Comparison of ENCODE assay signal across 8 mouse cellular contexts in genomic region chr9:21758576-21759529, GRCm38 (mm10). TPM values are rescaled to one million over a fixed set of nuclear protein-coding genes. Genes with fewer than 3 reads are reported as not detected.
DNase-seq lines count a peak whose midpoint lies in the region; ATAC-seq and TF ChIP-seq lines count a peak whose summit lies in the region.

No protein-coding gene starts in this region.

- TF ChIP-seq POLR2A in small intestine, adult 2 months (IDR thresholded peaks at IDR 0.05; ENCODE audit: low read depth, low read length) = no peak

- no peak for ATAC-seq in lung, postnatal 0 days
- no peak for ATAC-seq in limb, embryonic 12.5 days (ENCODE audit: insufficient number of reproducible peaks, insufficient read depth, low FRiP score, low TSS enrichment, low read depth)

- no peaks in the 10 kb centered on the region for H3K9me3 ChIP-seq in lung, postnatal 0 days (ENCODE audit: low read length)
- no peaks in the 10 kb centered on the region for H3K9me3 ChIP-seq in limb, embryonic 12.5 days

- H3K4me2 ChIP-seq in lung, postnatal 0 days (replicated peaks; ENCODE audit: low read depth, low read length) = peak overlapping the region; percentile 97
- H3K4me2 ChIP-seq in limb, embryonic 12.5 days = peak overlapping the region; percentile 76

- TF ChIP-seq CTCF in lung, postnatal 0 days (IDR thresholded peaks at IDR 0.05) = no peak
- TF ChIP-seq CTCF in small intestine, adult 2 months (IDR thresholded peaks at IDR 0.05; ENCODE audit: extremely low read depth, insufficient read length, insufficient replicate concordance, low read depth, low read length) = no peak

- DNase-seq in cerebellum, adult 11-12 months = peak; percentile 46
- no peak for DNase-seq in cerebellum, postnatal 4 days (ENCODE audit: low spot score in 2 of 2)
- no peak for DNase-seq in lung, postnatal 0 days (ENCODE audit: low spot score)
- no peak for DNase-seq in lung, postnatal 4 days
- DNase-seq in spleen, postnatal 14 days (ENCODE audit: low spot score in 2 of 2) = no peak
- no peak for DNase-seq in layer of hippocampus, adult 11-12 months (ENCODE audit: low spot score)

- WGBS in lung, postnatal 0 days = 42% methylated on average over 14 of the region's 14 CpGs
- 50% methylated on average over 14 of the region's 14 CpGs for WGBS in limb, embryonic 12.5 days
- 51% methylated on average over 14 of the region's 14 CpGs for WGBS in small intestine, adult 2 months

- no peak overlapping the region for H3K27ac ChIP-seq in lung, postnatal 0 days (ENCODE audit: low read length)
- H3K27ac ChIP-seq in limb, embryonic 12.5 days = no peak overlapping the region
- no peak overlapping the region for H3K27ac ChIP-seq in small intestine, adult 2 months (ENCODE audit: insufficient read depth, low read depth, low read length)

- no peak overlapping the region for H3K4me3 ChIP-seq in lung, postnatal 0 days (ENCODE audit: low read depth, low read length)
- H3K4me3 ChIP-seq in limb, embryonic 12.5 days (replicated peaks) = peak overlapping the region; percentile 88
- H3K4me3 ChIP-seq in small intestine, adult 2 months (ENCODE audit: low read depth, low read length) = peak overlapping the region; percentile 29

- no peaks in the 10 kb centered on the region for H3K36me3 ChIP-seq in lung, postnatal 0 days (ENCODE audit: insufficient read depth, low read length)
- peaks cover 38% of the 10 kb centered on the region for H3K36me3 ChIP-seq in limb, embryonic 12.5 days
- H3K36me3 ChIP-seq in small intestine, adult 2 months (ENCODE audit: control insufficient read depth, insufficient read depth, low read length) = no peaks in the 10 kb centered on the region

- TF ChIP-seq EP300 in lung, postnatal 0 days (IDR thresholded peaks at IDR 0.05) = no peak

- peaks cover 6% of the 10 kb centered on the region; the same call in 1 of the 2 replicates for H3K4me1 ChIP-seq in lung, postnatal 0 days (ENCODE audit: insufficient read depth, low read depth, low read length)
- H3K4me1 ChIP-seq in limb, embryonic 12.5 days (replicated peaks) = peaks cover 13% of the 10 kb centered on the region
- peaks cover 9% of the 10 kb centered on the region for H3K4me1 ChIP-seq in small intestine, adult 2 months (ENCODE audit: control insufficient read depth, insufficient read depth, insufficient read length, low read length)

- no peaks in the 10 kb centered on the region for H3K27me3 ChIP-seq in lung, postnatal 0 days (replicated peaks; ENCODE audit: insufficient read depth, low read length)
- H3K27me3 ChIP-seq in limb, embryonic 12.5 days = no peaks in the 10 kb centered on the region
- H3K27me3 ChIP-seq in small intestine, adult 2 months (ENCODE audit: control insufficient read depth, insufficient read depth, low read length) = no peaks in the 10 kb centered on the region

- H3K9ac ChIP-seq in lung, postnatal 0 days (replicated peaks; ENCODE audit: low read depth) = no peak overlapping the region
- H3K9ac ChIP-seq in limb, embryonic 12.5 days (replicated peaks) = peak overlapping the region; percentile 76

RNA-seq across cellular contexts. Expression of gene Spc24, which starts 1.2 kb away (rescaled TPM):
- polyA plus RNA-seq in lung, postnatal 0 days (2015; fragmentation: Nextera tagmentation; extraction: Ambion mirVana) = 13.4 and 15.7 TPM in 2 replicates
- polyA plus RNA-seq in limb, embryonic 12.5 days (2016; fragmentation: Nextera tagmentation; extraction: Ambion mirVana) = 152 and 161 TPM in 2 replicates
- polyA plus RNA-seq in small intestine, adult 2 months (2012; rRNA removed) = 11.0 and 22.6 TPM in 2 replicates

RNA-seq across cellular contexts. Expression of gene Ldlr, which starts 35.6 kb away (rescaled TPM):
- polyA plus RNA-seq in lung, postnatal 0 days (2015; fragmentation: Nextera tagmentation; extraction: Ambion mirVana) = 52.2 and 56.8 TPM in 2 replicates
- 37.3 and 38.5 TPM in 2 replicates for polyA plus RNA-seq in limb, embryonic 12.5 days (2016; fragmentation: Nextera tagmentation; extraction: Ambion mirVana)
- 37.2 and 58.9 TPM in 2 replicates for polyA plus RNA-seq in small intestine, adult 2 months (2012; rRNA removed)

RNA-seq across cellular contexts. Expression of gene Kank2, which starts 39.7 kb away (rescaled TPM):
- polyA plus RNA-seq in lung, postnatal 0 days (2015; fragmentation: Nextera tagmentation; extraction: Ambion mirVana) = 23.3 and 24.0 TPM in 2 replicates
- 19.9 and 22.3 TPM in 2 replicates for polyA plus RNA-seq in limb, embryonic 12.5 days (2016; fragmentation: Nextera tagmentation; extraction: Ambion mirVana)
- 23.0 and 24.8 TPM in 2 replicates for polyA plus RNA-seq in small intestine, adult 2 months (2012; rRNA removed)
